Mouse (Mus musculus): ENCODE data around the gene 1700020A23Rik. TPM values are rescaled to one million over a fixed set of nuclear protein-coding genes. Genes with fewer than 3 reads are reported as not detected.

1700020A23Rik gene
- total and polyA plus RNA-seq, 3 experiments, result not detected

- TF ChIP-seq TAL1 (IDR thresholded peaks at IDR 0.05; ENCODE audit: low read length), result no peak
These were observed 44.9 kb downstream of the 1700020A23Rik start, which contains the start of gene Ptpra (continued) for GRCm38 (mm10) chr2:130449794-130450433.

- Histone ChIP-seq H3K4me3 (ENCODE audit: control insufficient read depth in 1 of 2, insufficient read depth in 1 of 2, low read depth in 2 of 2, low read length in 2 of 2) (peak overlapping the region; percentile 87 to 97), H3K4me1 (ENCODE audit: control insufficient read depth in 1 of 2, insufficient read depth in 2 of 2, low read length in 2 of 2) (peaks cover 19 to 32% of the 10 kb centered on the region in 2 experiments), H3K9me3 (replicated peaks; ENCODE audit: insufficient read depth, low read length) (no peaks in the 10 kb centered on the region), H3K9ac (ENCODE audit: control insufficient read depth, low read depth, low read length, poor library complexity, severe bottlenecking) (peak overlapping the region; percentile 93), H3K36me3 (ENCODE audit: control insufficient read depth in 1 of 2, insufficient read depth in 2 of 2, low read length in 2 of 2) (peaks cover 0 to 40% of the 10 kb centered on the region in 2 experiments; a peak in 2 of 4 replicates), H3K79me2 (ENCODE audit: control insufficient read depth, insufficient read depth, low read length, poor library complexity) (peaks cover 34% of the 10 kb centered on the region), H3K27me3 (ENCODE audit: control insufficient read depth in 1 of 2, insufficient read depth in 2 of 2, low read length in 2 of 2) (no peaks in the 10 kb centered on the region), H3K27ac (ENCODE audit: control insufficient read depth, low read depth, low read length) (peak overlapping the region; percentile 65)
- TF ChIP-seq ZNF384 (IDR thresholded peaks at IDR 0.05; ENCODE audit: low read depth, low read length) (no peak), MAZ (IDR thresholded peaks at IDR 0.05; ENCODE audit: low read depth, low read length) (no peak), SIN3A (IDR thresholded peaks at IDR 0.05; ENCODE audit: low read length) (peak; percentile 22; the same call in 1 of the 2 replicates), NELFE (IDR thresholded peaks at IDR 0.05; ENCODE audit: low read depth, low read length) (no peak), UBTF (IDR thresholded peaks at IDR 0.05; ENCODE audit: borderline replicate concordance, insufficient read depth, low read depth, low read length) (0 out of 2 replicates have a peak, but pooled peaks have one; percentile 73), ELF1 (IDR thresholded peaks at IDR 0.05; ENCODE audit: low read depth, low read length) (0 out of 2 replicates have a peak, but pooled peaks have one; percentile 0), MYC (IDR thresholded peaks at IDR 0.05; ENCODE audit: low read depth, low read length) (no peak), JUND (IDR thresholded peaks at IDR 0.05; ENCODE audit: low read depth, low read length) (no peak), E2F4 (IDR thresholded peaks at IDR 0.05; ENCODE audit: borderline replicate concordance, low read depth, low read length) (no peak)
- no peak for DNase-seq (ENCODE audit: low read depth, low spot score)
These were observed 45.4 kb downstream of the 1700020A23Rik start for GRCm38 (mm10) chr2:130450434-130450796.

GRCm38 (mm10) chr2:130451086-130451726 lies 46.1 kb downstream of the 1700020A23Rik start:
- peak overlapping the region; percentile 87 to 97 for H3K4me3 ChIP-seq (ENCODE audit: control insufficient read depth in 1 of 2, insufficient read depth in 1 of 2, low read depth in 2 of 2, low read length in 2 of 2)
- no peaks in the 10 kb centered on the region for H3K27me3 ChIP-seq (ENCODE audit: control insufficient read depth in 1 of 2, insufficient read depth in 2 of 2, low read length in 2 of 2)
- H3K9ac ChIP-seq (ENCODE audit: control insufficient read depth, low read depth, low read length, poor library complexity, severe bottlenecking), result peak overlapping the region; percentile 93
- TF ChIP-seq NRF1 (IDR thresholded peaks at IDR 0.05; ENCODE audit: insufficient read depth, low read depth, low read length, poor library complexity, severe bottlenecking) (no peak), USF1 (IDR thresholded peaks at IDR 0.05; ENCODE audit: low read depth, low read length) (no peak), USF2 (IDR thresholded peaks at IDR 0.05; ENCODE audit: borderline replicate concordance in 1 of 2, insufficient read depth in 1 of 2, low read depth in 1 of 2, low read length in 2 of 2) (no peak), MAFK (IDR thresholded peaks at IDR 0.05; ENCODE audit: borderline replicate concordance, low read depth, low read length) (no peak), SMC3 (IDR thresholded peaks at IDR 0.05; ENCODE audit: low read depth, low read length) (no peak), MAX (IDR thresholded peaks at IDR 0.05; ENCODE audit: low read length) (no peak), GATA1 (IDR thresholded peaks at IDR 0.05; ENCODE audit: low read depth, low read length) (no peak), POLR2AphosphoS5 (IDR thresholded peaks at IDR 0.05; ENCODE audit: borderline replicate concordance, low read depth, low read length) (no peak), TBP (IDR thresholded peaks at IDR 0.05; ENCODE audit: low read depth, low read length) (no peak), ELF1 (IDR thresholded peaks at IDR 0.05; ENCODE audit: low read depth, low read length) (no peak), ZMIZ1 (IDR thresholded peaks at IDR 0.05; ENCODE audit: low read depth, low read length) (no peak), ETS1 (IDR thresholded peaks at IDR 0.05; ENCODE audit: low read depth, low read length) (no peak), UBTF (IDR thresholded peaks at IDR 0.05; ENCODE audit: borderline replicate concordance, insufficient read depth, low read depth, low read length) (no peak), EP300 (IDR thresholded peaks at IDR 0.05; ENCODE audit: low read depth in 1 of 2, low read length in 2 of 2) (no peak), RCOR1 (IDR thresholded peaks at IDR 0.05; ENCODE audit: low read depth, low read length) (no peak), RAD21 (IDR thresholded peaks at IDR 0.05; ENCODE audit: low read depth, low read length) (no peak), HCFC1 (IDR thresholded peaks at IDR 0.05; ENCODE audit: low read depth, low read length) (no peak), ZC3H11A (IDR thresholded peaks at IDR 0.05; ENCODE audit: low read depth, low read length) (no peak), MEF2A (IDR thresholded peaks at IDR 0.05; ENCODE audit: extremely low read depth, insufficient replicate concordance, low read depth, low read length, poor library complexity, severe bottlenecking) (no peak)
- no peak for DNase-seq (ENCODE audit: low read depth, low spot score)
- peaks cover 0 to 40% of the 10 kb centered on the region in 2 experiments; a peak in 2 of 4 replicates for H3K36me3 ChIP-seq (ENCODE audit: control insufficient read depth in 1 of 2, insufficient read depth in 2 of 2, low read length in 2 of 2)
- H3K27ac ChIP-seq (ENCODE audit: control insufficient read depth, low read depth, low read length), result no peak overlapping the region
- peaks cover 39% of the 10 kb centered on the region for H3K79me2 ChIP-seq (ENCODE audit: control insufficient read depth, insufficient read depth, low read length, poor library complexity)
- peaks cover 19 to 32% of the 10 kb centered on the region in 2 experiments for H3K4me1 ChIP-seq (ENCODE audit: control insufficient read depth in 1 of 2, insufficient read depth in 2 of 2, low read length in 2 of 2)
- no peaks in the 10 kb centered on the region for H3K9me3 ChIP-seq (replicated peaks; ENCODE audit: insufficient read depth, low read length)

All from MEL (cell line).